Mouse (Mus musculus): Measurements from ENCODE around the gene Gsta2.
"Not testable (repeated sequence)": the region's sequence is repeated elsewhere in the genome, so short reads cannot be mapped to it uniquely, and the experiment has no call there.

Gsta2 gene

GRCm38 (mm10) chr9:78299143-78299542, 56.4 kb downstream of the Gsta2 start:
- not testable (repeated sequence) for DNase-seq (ENCODE audit: low read depth, low spot score)

GRCm38 (mm10) chr9:78298232-78298631, 57.4 kb downstream of the Gsta2 start:
- DNase-seq (ENCODE audit: low read depth, low spot score) = no peak

- peak; percentile 33 for DNase-seq (ENCODE audit: low read depth, low spot score)
Measured at GRCm38 (mm10) chr9:78296089-78296488, 59.5 kb downstream of the Gsta2 start.

GRCm38 (mm10) chr9:78294781-78295180, 60.8 kb downstream of the Gsta2 start:
- not testable (repeated sequence) for DNase-seq (ENCODE audit: low read depth, low spot score)

- not testable (repeated sequence) for DNase-seq (ENCODE audit: low read depth, low spot score)
Measured at GRCm38 (mm10) chr9:78293683-78294082, 61.9 kb downstream of the Gsta2 start.

- DNase-seq (ENCODE audit: low read depth, low spot score) = not testable (repeated sequence)
Measured at GRCm38 (mm10) chr9:78292462-78292861, 63.1 kb downstream of the Gsta2 start.

GRCm38 (mm10) chr9:78289723-78290122, 65.9 kb downstream of the Gsta2 start, which contains the start of gene Gm10639:
Gene Gm10639 (plus strand): TSS chr9:78289923.
- DNase-seq (ENCODE audit: low read depth, low spot score) = not testable (repeated sequence)

GRCm38 (mm10) chr9:78289063-78289462, 66.5 kb downstream of the Gsta2 start:
- DNase-seq (ENCODE audit: low read depth, low spot score) = not testable (repeated sequence)

GRCm38 (mm10) chr9:78282002-78282711, 73.4 kb downstream of the Gsta2 start:
- DNase-seq (ENCODE audit: low read depth, low spot score) = not testable (repeated sequence)
